12 mouse cellular contexts compared by ENCODE assay signal in the genomic region with DNA sequence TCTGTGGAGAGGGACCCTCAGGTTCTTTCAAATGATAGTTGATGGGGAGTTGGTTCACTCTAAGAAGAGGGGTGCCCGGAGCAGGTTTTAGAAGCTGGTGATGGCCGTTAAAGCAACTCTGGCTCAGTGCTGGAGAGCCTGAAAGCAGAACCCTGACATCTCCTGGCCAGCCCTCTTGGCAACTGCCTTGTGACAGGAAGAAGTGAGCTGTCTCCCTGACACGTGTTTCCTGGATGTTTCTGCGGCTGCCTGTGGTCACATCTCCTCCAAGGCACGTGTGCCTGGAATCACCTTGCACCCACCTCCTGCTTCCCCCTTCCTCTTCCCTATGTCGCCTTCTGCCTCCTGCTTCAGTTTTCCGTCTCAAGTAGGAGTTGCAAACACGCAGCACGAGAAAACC. TPM values are rescaled to one million over a fixed set of nuclear protein-coding genes. Genes with fewer than 3 reads are reported as not detected.
DNase-seq lines count a peak whose midpoint lies in the region; ATAC-seq lines count a peak whose summit lies in the region.
"Had no signal": no experiment of that assay in that cellular context is flagged by ENCODE, and none has a peak within 500 bp of the region (broad histone marks: within the 10 kb centered on the region; RNA-seq: fewer than 3 reads in every experiment).

No protein-coding gene starts in this region.

- peaks cover 28% of the 10 kb centered on the region for H3K4me1 ChIP-seq in hindbrain, embryonic 13.5 days (replicated peaks)

- H3K4me2 ChIP-seq in hindbrain, embryonic 13.5 days, result no peak overlapping the region
- H3K4me2 ChIP-seq: liver, embryonic 15.5 days had no signal

- no peak overlapping the region for H3K27ac ChIP-seq in hindbrain, embryonic 13.5 days
- H3K27ac ChIP-seq: liver, embryonic 15.5 days had no signal

- intact Hi-C loops in left cerebral cortex, postnatal 4 days (cut with DNase I), result no loop called here

- peak; percentile 36 for ATAC-seq in CD4-positive, CD25-positive, alpha-beta regulatory T cell, adult 4 months
- ATAC-seq in inflammation-experienced regulatory T-cells, adult 6 months, result peak; percentile 21
- no peak for ATAC-seq in hindbrain, embryonic 13.5 days (ENCODE audit: low FRiP score)

- H3K4me3 ChIP-seq in hindbrain, embryonic 13.5 days, result no peak overlapping the region
- H3K4me3 ChIP-seq: liver, embryonic 15.5 days had no signal

- H3K36me3 ChIP-seq in hindbrain, embryonic 13.5 days, result peaks cover 60% of the 10 kb centered on the region

- H3K9ac ChIP-seq in hindbrain, embryonic 13.5 days, result no peak overlapping the region
- H3K9ac ChIP-seq: liver, embryonic 15.5 days had no signal

- H3K27me3 ChIP-seq in hindbrain, embryonic 13.5 days, result no peaks in the 10 kb centered on the region
- H3K27me3 ChIP-seq: liver, embryonic 15.5 days had no signal

- WGBS in hindbrain, embryonic 13.5 days, result 88% methylated on average over 9 of the region's 9 CpGs

- H3K9me3 ChIP-seq in hindbrain, embryonic 13.5 days, result no peaks in the 10 kb centered on the region
- H3K9me3 ChIP-seq: liver, embryonic 15.5 days had no signal

- DNase-seq in adrenal gland, adult 2 months, result peak; percentile 23
- no peak for DNase-seq in adrenal gland, postnatal 4 days (ENCODE audit: low spot score in 2 of 2)
- DNase-seq in lung, postnatal 36 days, result peak; percentile 55
- DNase-seq in left cerebral cortex, postnatal 4 days, result no peak
- no peak for DNase-seq in cerebellum, adult 9-11 months

RNA-seq across cellular contexts. Expression of gene Vps39, which starts 4.8 kb away (rescaled TPM):
- 10 to 100 TPM; 37.6 to 45.8 TPM for total RNA-seq in adrenal gland, adult 2 months (2021)
- 18.9 and 25.7 TPM in 2 replicates for polyA plus RNA-seq in adrenal gland, adult 2 months (2012; rRNA removed)
- 10 to 100 TPM; 54.2 to 55.8 TPM for total RNA-seq in adrenal gland, postnatal 4 days (2021)
- 10 to 100 TPM; 32.2 to 36.4 TPM for polyA plus RNA-seq in CD4-positive, CD25-positive, alpha-beta regulatory T cell, adult 4 months (2017; shearing (Covaris generic))
- polyA plus RNA-seq in inflammation-experienced regulatory T-cells, adult 6 months (2017; shearing (Covaris generic)), result 10 to 100 TPM; 20.1 to 28.3 (median 26.7) TPM
- 44.8 and 47.4 TPM in 2 replicates for polyA plus RNA-seq in hindbrain, embryonic 13.5 days (2015; fragmentation: Nextera tagmentation; extraction: Ambion mirVana)
- total RNA-seq in left cerebral cortex, postnatal 4 days (2021), result 10 to 100 TPM; 48.4 to 53.7 TPM

RNA-seq across cellular contexts. Expression of gene Pla2g4f, which starts 34.2 kb away (rescaled TPM):
- total RNA-seq in adrenal gland, adult 2 months (2021), result not detected
- not detected in 2 replicates for polyA plus RNA-seq in adrenal gland, adult 2 months (2012; rRNA removed)
- not detected for total RNA-seq in adrenal gland, postnatal 4 days (2021)
- polyA plus RNA-seq in CD4-positive, CD25-positive, alpha-beta regulatory T cell, adult 4 months (2017; shearing (Covaris generic)), result 1 to 10 TPM; 2.3 to 3.3 TPM
- 1 to 10 TPM in 2 of 3 experiments, under 1 TPM in 1; 0.80 to 2.8 (median 1.7) TPM for polyA plus RNA-seq in inflammation-experienced regulatory T-cells, adult 6 months (2017; shearing (Covaris generic))
- not detected in 2 replicates for polyA plus RNA-seq in hindbrain, embryonic 13.5 days (2015; fragmentation: Nextera tagmentation; extraction: Ambion mirVana)
- not detected for total RNA-seq in left cerebral cortex, postnatal 4 days (2021)
- total RNA-seq: layer of hippocampus, postnatal 10 days had no signal
- polyA plus RNA-seq: embryonic facial prominence, embryonic 11.5 days; liver, embryonic 15.5 days; neural tube, embryonic 14.5 days had no signal

RNA-seq across cellular contexts. Expression of gene Ganc, which starts 55.6 kb away (rescaled TPM):
- total RNA-seq in adrenal gland, adult 2 months (2021), result 10 to 100 TPM; 40.0 to 42.3 TPM
- 11.0 and 11.5 TPM in 2 replicates for polyA plus RNA-seq in adrenal gland, adult 2 months (2012; rRNA removed)
- total RNA-seq in adrenal gland, postnatal 4 days (2021), result 10 to 100 TPM; 27.6 to 29.0 TPM
- polyA plus RNA-seq in CD4-positive, CD25-positive, alpha-beta regulatory T cell, adult 4 months (2017; shearing (Covaris generic)), result 10 to 100 TPM; 21.0 to 25.8 TPM
- polyA plus RNA-seq in inflammation-experienced regulatory T-cells, adult 6 months (2017; shearing (Covaris generic)), result 10 to 100 TPM; 10.9 to 32.3 (median 29.3) TPM
- 10.3 and 12.0 TPM in 2 replicates for polyA plus RNA-seq in hindbrain, embryonic 13.5 days (2015; fragmentation: Nextera tagmentation; extraction: Ambion mirVana)
- total RNA-seq in left cerebral cortex, postnatal 4 days (2021), result 1 to 10 TPM; 8.3 to 8.9 TPM

RNA-seq across cellular contexts. Expression of gene Tmem87a, which starts 55.8 kb away (rescaled TPM):
- 10 to 100 TPM; 42.0 to 43.9 TPM for total RNA-seq in adrenal gland, adult 2 months (2021)
- 3.8 and 5.4 TPM in 2 replicates for polyA plus RNA-seq in adrenal gland, adult 2 months (2012; rRNA removed)
- 10 to 100 TPM; 45.4 to 47.2 TPM for total RNA-seq in adrenal gland, postnatal 4 days (2021)
- polyA plus RNA-seq in CD4-positive, CD25-positive, alpha-beta regulatory T cell, adult 4 months (2017; shearing (Covaris generic)), result 10 to 100 TPM; 14.4 to 25.7 TPM
- polyA plus RNA-seq in inflammation-experienced regulatory T-cells, adult 6 months (2017; shearing (Covaris generic)), result 10 to 100 TPM; 18.9 to 28.3 (median 24.6) TPM
- polyA plus RNA-seq in hindbrain, embryonic 13.5 days (2015; fragmentation: Nextera tagmentation; extraction: Ambion mirVana), result 8.4 and 9.6 TPM in 2 replicates
- 10 to 100 TPM; 29.8 to 33.1 TPM for total RNA-seq in left cerebral cortex, postnatal 4 days (2021)

RNA-seq across cellular contexts. Expression of gene Pla2g4d, which starts 59.1 kb away (rescaled TPM):
- total RNA-seq in adrenal gland, adult 2 months (2021), result under 1 TPM in 1 of 2 experiments, not detected in 1; 0.09 TPM
- polyA plus RNA-seq in adrenal gland, adult 2 months (2012; rRNA removed), result 0.10 and 0.18 TPM in 2 replicates
- under 1 TPM in 1 of 2 experiments, not detected in 1; 0.28 TPM for total RNA-seq in adrenal gland, postnatal 4 days (2021)
- polyA plus RNA-seq in CD4-positive, CD25-positive, alpha-beta regulatory T cell, adult 4 months (2017; shearing (Covaris generic)), result not detected
- not detected for polyA plus RNA-seq in inflammation-experienced regulatory T-cells, adult 6 months (2017; shearing (Covaris generic))
- polyA plus RNA-seq in hindbrain, embryonic 13.5 days (2015; fragmentation: Nextera tagmentation; extraction: Ambion mirVana), result 0.05 TPM in 1 of 2 replicates, not detected in the other
- total RNA-seq in left cerebral cortex, postnatal 4 days (2021), result under 1 TPM; 0.40 to 0.62 TPM
- polyA plus RNA-seq: liver, embryonic 15.5 days; neural tube, embryonic 14.5 days had no signal

Comparison
In these comparisons a context has a peak if more than half of its experiments do, and no peak if none do; other contexts are left out.
1. DNase-seq: peak in adrenal gland, adult 2 months (single experiment) and lung, postnatal 36 days (single experiment); none in adrenal gland, postnatal 4 days (0 of 2), left cerebral cortex, postnatal 4 days (single experiment) and cerebellum, adult 9-11 months (single experiment).